Mouse (Mus musculus): ENCODE results near the gene Ugt1a10. TPM values are rescaled to one million over a fixed set of nuclear protein-coding genes. Genes with fewer than 3 reads are reported as not detected.
"Not testable (repeated sequence)": the region's sequence is repeated elsewhere in the genome, so short reads cannot be mapped to it uniquely, and the experiment has no call there.

The Ugt1a10 gene
- polyA plus RNA-seq, 1 experiment from 2014 or later: not detected

GRCm38 (mm10) chr1:88120550-88120949, 65.4 kb downstream of the Ugt1a10 start:
- not testable (repeated sequence) for ATAC-seq (ENCODE audit: insufficient number of reproducible peaks, low FRiP score, low TSS enrichment, low read depth)

GRCm38 (mm10) chr1:88121521-88121920, 66.3 kb downstream of the Ugt1a10 start:
- not testable (repeated sequence) for H3K4me1 ChIP-seq (ENCODE audit: control insufficient read depth, insufficient read depth, low read length); H3K4me2 ChIP-seq (ENCODE audit: low read depth, severe bottlenecking); H3K27ac ChIP-seq (replicated peaks; ENCODE audit: low read depth, low read length); ATAC-seq (ENCODE audit: insufficient number of reproducible peaks, low FRiP score, low TSS enrichment, low read depth); H3K27me3 ChIP-seq (ENCODE audit: control insufficient read depth, insufficient read depth, low read length); H3K36me3 ChIP-seq (ENCODE audit: control insufficient read depth, insufficient read depth, low read length); H3K9ac ChIP-seq (ENCODE audit: low read length); DNase-seq (ENCODE audit: low spot score); H3K4me3 ChIP-seq (ENCODE audit: low read depth, low read length); H3K9me3 ChIP-seq (ENCODE audit: control insufficient read depth, low read length)
- no CpG with 5 or more reads among the region's 1 CpGs for WGBS

More at GRCm38 (mm10) chr1:88120550-88120949, 65.4 kb downstream of the Ugt1a10 start:
- H3K4me2 ChIP-seq (ENCODE audit: low read depth, severe bottlenecking); H3K9ac ChIP-seq (ENCODE audit: low read length); H3K9me3 ChIP-seq (ENCODE audit: control insufficient read depth, low read length); H3K4me1 ChIP-seq (ENCODE audit: control insufficient read depth, insufficient read depth, low read length); H3K4me3 ChIP-seq (ENCODE audit: low read depth, low read length); H3K27ac ChIP-seq (replicated peaks; ENCODE audit: low read depth, low read length); H3K27me3 ChIP-seq (ENCODE audit: control insufficient read depth, insufficient read depth, low read length); DNase-seq (ENCODE audit: low spot score); H3K36me3 ChIP-seq (ENCODE audit: control insufficient read depth, insufficient read depth, low read length): not testable (repeated sequence)
- WGBS: 21% methylated on average over 4 of the region's 4 CpGs

GRCm38 (mm10) chr1:88125827-88126360, 70.7 kb downstream of the Ugt1a10 start:
- not testable (repeated sequence) for H3K4me3 ChIP-seq (ENCODE audit: low read depth, low read length); DNase-seq (ENCODE audit: low spot score); H3K9me3 ChIP-seq (ENCODE audit: control insufficient read depth, low read length); ATAC-seq (ENCODE audit: insufficient number of reproducible peaks, low FRiP score, low TSS enrichment, low read depth); H3K27me3 ChIP-seq (ENCODE audit: control insufficient read depth, insufficient read depth, low read length); H3K36me3 ChIP-seq (ENCODE audit: control insufficient read depth, insufficient read depth, low read length); H3K4me2 ChIP-seq (ENCODE audit: low read depth, severe bottlenecking); H3K9ac ChIP-seq (ENCODE audit: low read length); H3K4me1 ChIP-seq (ENCODE audit: control insufficient read depth, insufficient read depth, low read length); H3K27ac ChIP-seq (replicated peaks; ENCODE audit: low read depth, low read length)
- WGBS: 82% methylated on average over 4 of the region's 4 CpGs

- not testable (repeated sequence) for ATAC-seq (ENCODE audit: insufficient number of reproducible peaks, low FRiP score, low TSS enrichment, low read depth); H3K27me3 ChIP-seq (ENCODE audit: control insufficient read depth, insufficient read depth, low read length)
Measured at GRCm38 (mm10) chr1:88129091-88129490, 73.9 kb downstream of the Ugt1a10 start.

GRCm38 (mm10) chr1:88130223-88130622, 75.0 kb downstream of the Ugt1a10 start:
- H3K27me3 ChIP-seq (ENCODE audit: control insufficient read depth, insufficient read depth, low read length); H3K9ac ChIP-seq (ENCODE audit: low read length); H3K4me3 ChIP-seq (ENCODE audit: low read depth, low read length); DNase-seq (ENCODE audit: low spot score); H3K27ac ChIP-seq (replicated peaks; ENCODE audit: low read depth, low read length); H3K4me1 ChIP-seq (ENCODE audit: control insufficient read depth, insufficient read depth, low read length); H3K9me3 ChIP-seq (ENCODE audit: control insufficient read depth, low read length); ATAC-seq (ENCODE audit: insufficient number of reproducible peaks, low FRiP score, low TSS enrichment, low read depth); H3K4me2 ChIP-seq (ENCODE audit: low read depth, severe bottlenecking); H3K36me3 ChIP-seq (ENCODE audit: control insufficient read depth, insufficient read depth, low read length): not testable (repeated sequence)
- 80% methylated on average over 1 of the region's 1 CpGs for WGBS

More at GRCm38 (mm10) chr1:88129091-88129490, 73.9 kb downstream of the Ugt1a10 start:
- not testable (repeated sequence) for H3K4me2 ChIP-seq (ENCODE audit: low read depth, severe bottlenecking); H3K4me3 ChIP-seq (ENCODE audit: low read depth, low read length); H3K9ac ChIP-seq (ENCODE audit: low read length); H3K9me3 ChIP-seq (ENCODE audit: control insufficient read depth, low read length); H3K4me1 ChIP-seq (ENCODE audit: control insufficient read depth, insufficient read depth, low read length); DNase-seq (ENCODE audit: low spot score); H3K27ac ChIP-seq (replicated peaks; ENCODE audit: low read depth, low read length); H3K36me3 ChIP-seq (ENCODE audit: control insufficient read depth, insufficient read depth, low read length)
- 89% methylated on average over 2 of the region's 2 CpGs for WGBS

- ATAC-seq (ENCODE audit: insufficient number of reproducible peaks, low FRiP score, low TSS enrichment, low read depth): no peak
- Histone ChIP-seq H3K4me2 (ENCODE audit: low read depth, severe bottlenecking) (no peak overlapping the region), H3K9me3 (ENCODE audit: control insufficient read depth, low read length) (no peaks in the 10 kb centered on the region), H3K27ac (replicated peaks; ENCODE audit: low read depth, low read length) (no peak overlapping the region), H3K36me3 (ENCODE audit: control insufficient read depth, insufficient read depth, low read length) (no peaks in the 10 kb centered on the region), H3K9ac (ENCODE audit: low read length) (no peak overlapping the region), H3K4me3 (ENCODE audit: low read depth, low read length) (no peak overlapping the region), H3K27me3 (ENCODE audit: control insufficient read depth, insufficient read depth, low read length) (no peaks in the 10 kb centered on the region), H3K4me1 (ENCODE audit: control insufficient read depth, insufficient read depth, low read length) (no peaks in the 10 kb centered on the region)
- no peak for DNase-seq (ENCODE audit: low spot score)
- 61% methylated on average over 3 of the region's 3 CpGs for WGBS
Measured at GRCm38 (mm10) chr1:88133908-88134456, 78.8 kb downstream of the Ugt1a10 start.

- H3K36me3 ChIP-seq (ENCODE audit: control insufficient read depth, insufficient read depth, low read length); H3K9ac ChIP-seq (ENCODE audit: low read length); H3K9me3 ChIP-seq (ENCODE audit: control insufficient read depth, low read length); H3K4me1 ChIP-seq (ENCODE audit: control insufficient read depth, insufficient read depth, low read length); H3K27me3 ChIP-seq (ENCODE audit: control insufficient read depth, insufficient read depth, low read length); H3K4me3 ChIP-seq (ENCODE audit: low read depth, low read length); H3K27ac ChIP-seq (replicated peaks; ENCODE audit: low read depth, low read length); DNase-seq (ENCODE audit: low spot score); H3K4me2 ChIP-seq (ENCODE audit: low read depth, severe bottlenecking); ATAC-seq (ENCODE audit: insufficient number of reproducible peaks, low FRiP score, low TSS enrichment, low read depth): not testable (repeated sequence)
- 55% methylated on average over 5 of the region's 5 CpGs for WGBS
Measured at GRCm38 (mm10) chr1:88134457-88135011, 79.3 kb downstream of the Ugt1a10 start, which contains the start of gene Ugt1a6a. TSS of gene Ugt1a6a (plus strand) at chr1:88134809.

GRCm38 (mm10) chr1:88135229-88135904, 80.2 kb downstream of the Ugt1a10 start:
- H3K9ac ChIP-seq (ENCODE audit: low read length); H3K27ac ChIP-seq (replicated peaks; ENCODE audit: low read depth, low read length); H3K4me2 ChIP-seq (ENCODE audit: low read depth, severe bottlenecking); H3K9me3 ChIP-seq (ENCODE audit: control insufficient read depth, low read length); H3K4me3 ChIP-seq (ENCODE audit: low read depth, low read length); H3K36me3 ChIP-seq (ENCODE audit: control insufficient read depth, insufficient read depth, low read length); DNase-seq (ENCODE audit: low spot score); H3K27me3 ChIP-seq (ENCODE audit: control insufficient read depth, insufficient read depth, low read length); H3K4me1 ChIP-seq (ENCODE audit: control insufficient read depth, insufficient read depth, low read length); ATAC-seq (ENCODE audit: insufficient number of reproducible peaks, low FRiP score, low TSS enrichment, low read depth): not testable (repeated sequence)
- WGBS: 90% methylated on average over 5 of the region's 6 CpGs
